Mouse (Mus musculus): ENCODE measurements around the gene Akr1b10.
"Not testable (repeated sequence)": the region's sequence is repeated elsewhere in the genome, so short reads cannot be mapped to it uniquely, and the experiment has no call there.

The Akr1b10 gene

DNA sequence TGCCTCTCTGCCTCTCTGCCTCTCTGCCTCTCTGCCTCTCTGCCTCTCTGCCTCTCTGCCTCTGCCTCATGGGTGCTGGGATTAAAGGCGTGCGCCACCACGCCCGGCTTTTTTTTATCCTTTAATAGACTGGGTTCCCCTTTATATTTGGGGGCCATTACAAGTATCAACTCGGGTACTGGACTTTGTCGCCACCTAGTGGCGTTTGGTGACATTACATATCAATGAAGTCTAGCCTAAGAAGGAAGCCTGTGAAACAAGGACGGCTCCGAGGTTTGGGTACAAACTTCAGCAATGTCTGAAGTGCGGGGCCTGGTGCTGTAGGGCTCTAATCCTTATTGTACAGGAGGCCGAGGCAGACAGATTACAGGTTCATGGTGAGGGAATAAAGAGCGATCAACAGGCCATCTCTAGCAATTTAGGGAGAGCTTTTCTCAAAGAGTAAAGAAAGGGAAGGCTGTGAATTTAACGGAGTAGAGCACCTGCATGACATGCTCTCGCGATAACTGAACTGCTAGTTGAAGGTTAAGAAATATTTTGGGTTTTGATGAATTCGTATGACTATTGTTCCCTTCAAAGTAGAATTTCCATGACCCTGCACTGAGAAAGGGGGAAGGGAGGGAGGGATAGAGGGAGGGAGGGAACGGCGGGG is 12.2 kb upstream of the Akr1b10 start:
- DNase-seq (ENCODE audit: low spot score): peak; percentile 64

DNA sequence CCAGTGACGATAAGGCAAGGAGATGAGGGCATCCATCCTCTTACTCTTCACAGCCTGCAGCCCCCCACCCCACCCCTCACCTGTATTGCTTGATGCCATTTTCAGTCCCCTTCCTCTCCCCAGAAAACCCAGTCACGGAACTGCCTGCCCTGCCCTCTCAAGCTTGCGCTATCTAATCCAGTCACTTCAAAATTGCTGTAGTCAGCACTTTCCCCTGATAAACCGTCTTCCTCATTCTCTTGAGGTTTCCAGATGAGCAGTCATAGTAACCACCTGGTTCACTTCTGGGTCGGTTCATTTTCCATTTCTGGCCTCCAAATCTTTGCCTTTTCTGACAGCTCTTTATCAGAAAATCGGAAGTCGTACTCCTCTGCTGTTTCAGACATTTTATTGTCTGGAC is 10.2 kb upstream of the Akr1b10 start:
- DNase-seq (ENCODE audit: low spot score): no peak

DNA sequence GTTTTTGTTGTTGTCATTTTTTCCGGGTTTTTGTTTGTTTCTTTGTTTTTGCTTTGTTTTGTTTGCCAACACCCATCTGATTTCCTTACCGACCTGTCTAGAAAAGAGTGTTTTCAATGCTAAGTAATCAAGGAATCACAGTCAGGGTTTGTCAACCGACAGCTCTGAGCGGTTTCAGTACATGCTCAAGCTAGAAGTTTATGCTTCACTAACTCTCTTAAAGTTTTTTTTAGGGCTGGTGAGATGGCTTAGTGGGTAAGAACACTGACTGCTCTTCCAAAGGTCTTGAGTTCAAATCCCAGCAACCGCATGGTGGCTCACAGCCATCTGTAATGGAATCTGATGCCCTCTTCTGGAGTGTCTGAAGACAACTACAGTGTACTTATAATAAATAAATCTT is 8.1 kb upstream of the Akr1b10 start:
- not testable (repeated sequence) for DNase-seq (ENCODE audit: low spot score)

DNA sequence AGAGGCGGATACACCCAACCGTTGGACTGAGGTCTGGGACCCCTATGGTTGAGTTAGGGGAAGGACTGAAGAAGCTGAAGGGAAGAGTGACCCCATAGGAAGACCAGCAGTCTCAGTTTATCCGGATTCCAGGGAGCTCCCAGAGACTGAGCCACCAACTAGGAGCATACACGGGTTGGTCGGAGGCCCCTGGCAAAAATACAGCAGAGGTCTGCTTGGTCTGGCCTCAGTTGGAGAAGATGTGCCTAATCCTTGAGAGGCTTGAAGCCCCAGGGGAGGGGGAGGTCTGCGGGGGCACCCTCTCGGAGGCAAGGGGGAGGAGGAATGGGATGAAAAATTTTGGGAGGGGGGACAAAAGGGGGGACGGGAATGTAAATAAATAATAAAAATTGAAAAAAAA is 617 bp upstream of the Akr1b10 start:
- no peak for DNase-seq (ENCODE audit: low spot score)

DNA sequence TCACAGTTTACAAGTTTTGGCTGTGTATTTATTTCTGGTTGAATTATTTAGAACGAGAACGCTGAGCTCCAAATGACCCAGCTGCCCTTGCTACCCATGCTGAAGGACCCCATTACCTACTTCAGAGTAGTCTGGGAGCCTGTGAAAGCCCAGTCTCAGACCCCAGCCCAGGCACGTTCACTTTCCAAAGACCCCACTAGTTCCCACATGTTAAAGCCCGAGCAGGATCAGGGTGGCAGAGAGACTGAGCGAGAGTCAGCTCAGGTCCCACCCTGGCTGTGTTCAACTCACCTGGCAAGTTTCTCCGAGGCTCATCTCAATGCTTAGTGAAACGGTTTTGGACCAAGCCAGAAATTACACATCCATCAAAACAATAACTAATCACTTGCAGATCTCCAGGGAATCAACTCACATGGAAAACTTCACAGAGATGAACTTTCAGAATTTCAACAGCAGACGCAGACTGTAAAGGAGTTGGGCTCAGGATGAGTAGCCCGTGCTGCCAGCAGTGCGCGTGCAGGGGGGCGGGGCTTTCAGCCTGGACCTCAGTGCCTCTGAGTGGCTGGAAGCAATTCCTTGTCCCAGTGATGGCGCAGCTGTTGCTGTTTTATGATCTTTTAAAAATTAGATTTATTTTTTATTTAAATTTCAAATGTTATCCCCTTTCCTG is 818 bp downstream of the Akr1b10 start:
- peak; percentile 55 for DNase-seq (ENCODE audit: low spot score)

DNA sequence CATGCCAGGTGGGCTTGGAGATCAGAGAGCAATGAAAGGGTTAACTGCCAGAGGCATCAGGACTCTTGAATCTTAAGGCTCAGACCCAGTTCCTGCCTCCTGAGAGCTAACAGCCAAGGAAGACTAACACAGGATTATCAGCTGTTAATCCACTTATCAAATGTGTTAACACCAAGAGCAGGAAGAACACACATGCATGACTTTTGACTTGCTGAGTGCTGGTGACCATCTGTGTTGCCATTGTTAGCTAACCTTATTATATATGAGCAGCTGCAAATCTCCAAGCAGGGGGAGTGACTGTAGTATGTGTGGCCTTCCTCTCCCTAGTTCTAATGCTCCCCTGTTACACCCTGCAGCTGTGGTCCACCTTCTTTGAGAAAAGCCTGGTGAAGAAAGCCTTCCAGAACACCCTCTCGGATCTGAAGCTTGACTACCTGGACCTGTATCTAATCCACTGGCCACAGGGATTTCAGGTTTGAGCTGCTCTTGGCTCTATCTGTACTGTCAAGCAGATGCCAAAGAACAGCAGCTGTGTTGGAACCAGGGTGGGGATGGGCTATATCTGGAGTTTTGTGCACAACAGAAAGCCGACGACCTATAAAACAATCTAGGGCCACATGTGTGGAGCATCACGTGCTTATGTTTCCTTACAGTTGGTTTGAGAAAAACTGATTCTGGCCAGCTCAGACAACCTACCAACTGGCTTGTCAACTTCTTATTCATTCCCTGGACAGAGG is 4.6 kb downstream of the Akr1b10 start:
- DNase-seq (ENCODE audit: low spot score): no peak

DNA sequence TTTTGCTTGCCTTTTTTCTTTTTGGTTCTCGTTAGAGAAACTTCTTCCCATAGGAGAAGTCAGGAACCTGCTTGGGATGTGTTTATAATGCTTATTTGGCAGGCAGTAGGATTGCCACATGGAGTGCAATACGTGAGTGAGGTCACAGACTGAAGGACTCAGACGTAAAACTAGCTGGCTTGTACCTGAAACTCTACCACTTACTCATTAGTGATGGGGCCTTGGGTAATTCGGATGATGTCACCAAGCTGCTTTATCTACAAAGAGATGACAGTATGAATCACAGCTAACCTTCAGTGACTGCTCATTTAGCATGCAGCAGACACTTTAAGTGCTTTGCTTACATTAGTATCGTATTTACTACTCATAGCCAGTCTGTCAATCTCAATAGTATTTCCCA is 11.9 kb downstream of the Akr1b10 start:
- DNase-seq (ENCODE audit: low spot score): no peak

DNA sequence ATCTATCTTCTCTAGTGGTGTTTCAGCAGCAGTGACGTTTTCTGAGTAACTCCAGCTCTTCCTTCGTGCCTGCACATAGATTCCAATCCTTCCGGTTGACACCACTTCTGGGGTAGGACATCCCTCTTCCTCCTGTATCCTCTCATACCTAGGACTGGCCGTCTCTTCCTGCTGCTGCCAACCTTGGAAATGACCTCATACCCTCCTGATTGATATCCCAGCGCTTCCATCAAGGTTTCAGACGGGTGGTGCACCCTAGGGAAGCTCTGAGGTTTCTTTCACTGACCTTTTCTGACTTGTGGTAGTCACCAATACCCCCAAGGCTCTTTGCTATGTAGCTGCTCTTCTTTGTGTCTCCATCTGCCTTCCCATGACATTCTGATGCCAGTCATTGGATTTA is 14.4 kb downstream of the Akr1b10 start:
- no peak for DNase-seq (ENCODE audit: low spot score)

DNA sequence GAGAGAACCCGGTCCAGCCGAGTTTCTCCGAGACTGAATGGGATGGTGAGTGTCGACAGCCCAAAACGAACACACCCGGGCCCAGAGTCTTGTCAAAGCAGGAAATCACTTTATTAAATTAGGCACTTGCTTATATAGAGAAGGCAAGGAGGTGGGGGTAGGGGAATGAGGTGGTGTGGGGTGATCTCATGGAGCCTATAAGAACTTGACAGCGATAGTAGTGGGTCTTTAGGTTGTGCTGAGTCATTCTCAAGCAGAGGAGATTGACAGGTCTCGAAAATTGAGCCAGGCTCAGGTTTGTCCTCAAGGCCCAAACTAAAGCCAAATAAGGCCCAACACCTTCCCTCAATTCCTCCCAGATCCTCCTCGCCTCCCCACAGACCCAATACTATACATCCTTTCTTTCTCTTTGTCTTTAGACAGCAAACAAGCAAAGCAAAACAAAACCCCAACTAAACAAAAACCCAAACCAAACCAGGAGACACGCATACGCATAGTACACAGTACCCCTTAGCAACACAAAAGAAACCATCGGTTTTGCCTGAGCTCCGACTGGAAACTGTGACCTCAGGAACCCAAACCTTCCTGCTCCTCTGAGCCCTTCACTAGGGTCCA is 15.7 kb downstream of the Akr1b10 start:
- DNase-seq (ENCODE audit: low spot score): no peak

DNA sequence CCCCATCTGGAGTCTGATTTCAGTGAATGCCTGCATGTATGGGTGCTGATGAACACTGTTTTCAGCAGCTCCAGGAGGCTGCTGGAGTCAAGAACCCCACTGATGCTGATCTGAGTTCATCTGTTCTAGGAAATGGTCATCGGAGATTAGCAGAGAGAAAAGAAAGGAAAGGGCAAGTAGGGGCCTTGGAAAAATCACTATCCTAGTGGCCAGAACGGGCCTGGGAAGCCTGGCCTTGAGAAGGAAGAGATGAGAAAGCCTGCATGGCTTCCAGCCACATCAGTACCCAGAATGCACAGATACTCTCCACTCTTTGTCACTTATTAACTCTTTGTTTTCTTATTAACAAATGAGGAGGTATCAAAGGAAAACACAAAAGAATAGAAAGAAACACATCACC is 16.7 kb downstream of the Akr1b10 start:
- no peak for DNase-seq (ENCODE audit: low spot score)

DNA sequence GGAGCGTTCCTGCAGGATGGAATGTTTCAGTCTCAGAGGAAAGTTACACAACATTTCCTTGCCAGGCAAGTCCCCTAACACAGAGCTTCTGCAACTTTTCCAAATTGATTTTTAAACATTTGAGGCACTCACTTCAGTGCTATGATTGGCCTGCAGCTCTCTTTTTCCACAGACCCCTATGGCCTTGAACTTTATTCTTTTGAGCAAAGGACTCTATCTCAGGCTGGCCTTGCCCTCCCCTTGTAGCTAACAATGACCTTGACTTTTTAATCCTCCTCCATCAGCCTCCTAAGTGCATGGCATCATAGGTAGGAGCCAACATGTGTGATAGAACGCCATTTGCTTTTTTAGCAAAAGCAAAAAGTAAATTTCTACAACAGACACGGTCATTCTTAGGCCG is 22.7 kb downstream of the Akr1b10 start:
- no peak for DNase-seq (ENCODE audit: low spot score)

DNA sequence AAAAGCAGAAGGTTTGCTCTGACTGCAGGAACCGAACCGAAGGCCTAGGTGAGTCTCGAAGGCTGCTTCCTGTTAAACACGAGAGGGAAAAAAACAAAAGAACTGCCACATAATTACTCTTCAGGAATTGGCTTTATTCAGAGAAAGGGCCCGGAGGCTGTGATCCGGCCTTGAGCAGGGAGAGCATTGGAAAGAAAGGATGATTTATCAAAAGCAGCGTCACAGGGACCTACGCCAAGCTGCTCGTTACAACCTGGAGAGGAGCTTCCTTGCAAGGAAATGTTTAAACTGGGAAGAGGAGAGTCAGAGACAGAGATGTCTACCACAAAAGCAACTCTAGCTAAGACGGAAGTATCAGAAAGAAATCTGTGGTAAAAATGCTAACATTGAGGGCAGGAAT is 23.4 kb downstream of the Akr1b10 start:
- no peak for DNase-seq (ENCODE audit: low spot score)

DNA sequence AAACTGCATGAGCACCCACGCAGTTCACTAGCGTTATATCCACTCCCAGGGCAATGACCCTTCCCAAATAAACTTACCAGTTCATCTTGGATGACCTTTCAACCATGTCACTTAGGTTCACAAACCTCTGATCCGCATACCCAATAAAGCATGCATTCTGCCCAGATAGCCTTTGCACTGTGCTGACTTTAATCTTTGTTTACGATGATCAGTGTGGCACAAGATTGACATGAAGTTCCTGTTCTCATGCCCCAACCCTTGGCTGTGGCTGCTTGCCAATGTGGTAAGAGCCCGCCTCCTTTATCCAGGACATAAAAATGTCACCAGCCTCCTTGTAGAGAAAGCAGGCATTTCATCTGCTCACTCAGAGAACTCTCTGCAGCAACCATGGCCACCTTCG is 28.0 kb downstream of the Akr1b10 start, which contains the start of gene Akr1b7:
TSS of gene Akr1b7 (plus strand) at position 312 of the 400 bp plus-strand sequence.
- DNase-seq (ENCODE audit: low spot score): peak; percentile 11

DNA sequence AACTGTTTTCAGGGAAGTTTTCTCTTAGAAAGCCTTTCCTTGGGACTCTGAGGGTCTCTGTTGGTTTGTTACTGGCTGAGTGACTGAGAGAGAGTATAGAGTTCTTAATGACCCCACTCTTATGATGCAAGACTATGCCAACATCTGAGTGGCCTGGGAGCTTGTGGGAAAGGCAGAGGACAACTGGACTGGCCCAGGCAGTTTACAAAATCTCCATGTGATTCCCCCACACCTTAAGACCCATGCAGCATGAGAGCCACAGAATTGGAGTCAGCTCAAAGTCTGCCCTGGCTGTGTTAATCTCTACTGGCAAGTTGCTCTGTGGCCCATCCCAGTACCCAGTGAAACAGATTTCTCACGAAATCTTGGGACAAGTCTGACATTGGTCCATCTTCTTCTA is 28.7 kb downstream of the Akr1b10 start:
- DNase-seq (ENCODE audit: low spot score): no peak

DNA sequence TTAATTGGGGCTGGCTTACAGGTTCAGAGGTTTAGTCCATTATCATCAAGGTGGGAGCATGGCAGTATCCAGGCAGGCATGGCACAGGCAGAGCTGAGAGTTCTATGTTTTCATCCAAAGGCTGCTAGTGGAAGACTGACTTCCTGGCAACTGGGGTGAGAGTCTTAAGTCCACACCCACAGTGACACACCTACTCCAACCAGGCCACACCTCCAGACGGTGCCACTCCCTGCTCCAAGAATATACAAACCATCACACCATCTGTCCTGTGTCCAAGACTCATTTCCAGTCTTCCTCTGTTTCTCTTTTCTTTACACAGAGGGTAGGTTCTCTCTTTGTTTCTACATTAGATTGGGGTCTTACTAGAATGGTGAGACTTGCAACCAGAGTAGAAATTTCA is 29.4 kb downstream of the Akr1b10 start:
- DNase-seq (ENCODE audit: low spot score): not testable (repeated sequence)

DNA sequence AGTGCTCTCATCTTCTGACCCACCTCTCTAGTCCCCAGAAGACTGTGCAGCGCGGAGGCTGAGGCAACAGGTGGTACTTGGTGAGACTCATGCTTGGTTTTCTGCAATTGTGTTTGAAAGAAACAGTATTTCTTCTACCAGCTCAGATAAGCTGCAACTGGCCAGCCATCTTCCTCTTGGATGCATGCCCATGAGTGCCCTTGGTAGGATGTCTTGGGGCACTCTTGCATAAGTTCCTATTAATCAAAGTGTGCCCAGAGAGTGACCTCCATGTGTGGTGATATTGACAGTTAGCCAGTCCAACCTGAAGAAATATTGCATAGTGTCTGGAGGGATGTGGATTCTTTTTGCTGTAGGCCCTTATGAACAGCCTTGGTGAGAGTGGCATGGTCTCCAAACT is 32.5 kb downstream of the Akr1b10 start:
- DNase-seq (ENCODE audit: low spot score): no peak

DNA sequence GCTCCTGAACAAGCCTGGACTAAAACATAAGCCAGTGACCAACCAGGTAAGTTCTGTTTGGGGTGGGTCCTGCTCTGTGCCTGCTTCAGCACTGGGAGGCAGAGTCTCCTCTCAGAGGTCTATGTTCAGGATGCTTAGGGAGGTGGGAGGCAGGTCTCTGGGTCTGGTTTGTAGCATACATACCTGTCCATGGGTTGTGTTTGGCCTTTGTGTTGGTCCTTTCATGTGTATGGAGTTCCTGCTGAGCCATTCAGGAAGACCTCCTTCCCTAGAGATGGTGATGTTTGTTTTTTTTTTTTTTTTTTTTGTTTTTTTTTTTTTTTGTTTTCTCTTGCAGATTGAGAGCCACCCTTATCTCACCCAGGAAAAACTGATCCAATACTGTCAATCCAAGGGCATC is 35.1 kb downstream of the Akr1b10 start:
- DNase-seq (ENCODE audit: low spot score): no peak

DNA sequence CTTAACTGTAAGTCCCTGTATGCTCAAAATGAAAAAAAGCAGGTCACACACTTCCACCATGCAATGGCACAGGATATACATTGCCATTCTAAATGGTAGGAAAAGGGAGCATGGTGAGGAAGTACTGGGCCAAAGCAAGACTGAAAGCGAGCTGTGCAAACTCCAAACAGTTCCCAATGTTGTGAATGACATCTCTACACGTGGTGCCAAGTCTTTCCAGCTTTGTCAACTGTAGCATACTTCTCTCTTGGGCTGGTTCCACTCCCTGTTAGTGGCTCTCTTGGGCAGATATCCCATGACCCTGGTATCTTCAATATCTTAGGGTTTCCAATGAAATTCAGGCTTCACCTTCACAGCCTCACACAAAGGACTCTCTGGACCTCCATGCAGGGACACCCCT is 55.0 kb downstream of the Akr1b10 start:
- no peak for DNase-seq (ENCODE audit: low spot score)

DNA sequence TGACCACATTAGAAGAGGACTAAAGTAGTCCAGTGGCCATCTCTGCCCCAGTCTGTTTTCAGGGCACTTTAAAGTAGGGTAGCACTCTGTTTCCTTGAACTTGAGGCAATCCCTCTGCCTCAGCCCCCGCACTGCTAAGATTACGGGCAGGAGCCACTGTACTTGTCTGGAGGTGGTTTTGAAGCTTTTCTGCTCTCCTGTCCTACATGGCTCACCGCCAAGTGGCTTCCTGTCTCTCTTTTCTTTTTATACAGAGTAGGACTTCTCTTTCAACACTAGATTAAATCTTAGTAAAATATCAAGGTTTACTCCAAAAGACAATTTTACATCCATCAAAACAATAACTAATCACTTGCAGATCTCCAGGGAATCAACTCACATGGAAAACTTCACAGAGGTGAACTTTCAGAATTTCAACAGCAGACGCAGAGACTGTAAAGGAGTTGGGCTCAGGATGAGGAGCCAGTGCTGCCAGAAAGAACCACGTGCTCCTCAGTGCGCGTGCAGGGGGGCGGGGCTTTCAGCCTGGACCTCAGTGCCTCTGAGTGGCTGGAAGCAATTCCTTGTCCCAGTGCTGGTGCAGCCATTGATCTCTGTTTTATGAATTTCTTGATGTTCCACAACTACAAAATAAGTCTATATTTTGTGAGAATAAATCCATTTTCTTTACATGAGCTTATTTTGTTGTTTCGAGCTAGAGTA is 57.7 kb downstream of the Akr1b10 start:
- DNase-seq (ENCODE audit: low spot score): peak; percentile 17

DNA sequence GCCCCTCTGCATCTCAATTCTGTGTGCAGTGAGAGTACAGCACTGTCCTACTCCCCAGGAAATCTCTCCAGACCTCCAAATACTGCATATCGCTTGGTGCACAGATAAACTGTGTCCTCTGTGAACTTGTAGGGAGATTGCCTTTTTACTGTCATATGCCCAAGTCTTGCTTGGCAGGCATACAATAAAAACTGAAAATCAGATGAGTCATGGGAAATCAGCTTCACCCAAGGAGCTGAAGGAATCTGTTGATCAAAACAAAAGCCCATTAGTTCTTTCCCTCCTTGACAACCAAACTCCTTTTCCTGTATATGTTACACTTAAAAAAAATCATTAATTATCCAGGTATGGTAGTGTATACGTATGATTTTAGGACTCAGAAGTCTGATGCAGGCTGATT is 59.8 kb downstream of the Akr1b10 start:
- no peak for DNase-seq (ENCODE audit: low spot score)

Data from ovary, postnatal 36 days (tissue).